Mouse (Mus musculus): ENCODE results near the gene Dhdds.

- peak; percentile 25; the same call in 1 of the 2 replicates for TF ChIP-seq HCFC1 (IDR thresholded peaks at IDR 0.05; ENCODE audit: borderline replicate concordance, insufficient read depth, low read length)
- TF ChIP-seq CHD2 (IDR thresholded peaks at IDR 0.05; ENCODE audit: low read depth, low read length) = peak; percentile 49; the same call in 1 of the 2 replicates
- TF ChIP-seq MAFK (IDR thresholded peaks at IDR 0.05; ENCODE audit: insufficient read depth, low read depth, low read length) = no peak
Measured at GRCm38 (mm10) chr4:133956358-133956757, 44.4 kb downstream of the Dhdds start.

Measured in ES-E14 (cell line).